Mouse (Mus musculus): ENCODE results near the gene Spata16. TPM values are rescaled to one million over a fixed set of nuclear protein-coding genes. Genes with fewer than 3 reads are reported as not detected.

The Spata16 gene
- polyA plus RNA-seq, 1 experiment from 2014 or later, result not detected

GRCm38 (mm10) chr3:27028526-27028925 is 391.1 kb downstream of the Spata16 start:
- no peaks in the 10 kb centered on the region for H3K9me3 ChIP-seq (ENCODE audit: low read length)
- H3K27me3 ChIP-seq (ENCODE audit: insufficient read depth, low read length), result no peaks in the 10 kb centered on the region
- no peaks in the 10 kb centered on the region for H3K4me1 ChIP-seq (ENCODE audit: insufficient read depth, low read length)
- H3K36me3 ChIP-seq (ENCODE audit: insufficient read depth, low read length), result no peaks in the 10 kb centered on the region
- no peak overlapping the region for H3K27ac ChIP-seq (ENCODE audit: low read length)
- no peak overlapping the region for H3K4me3 ChIP-seq (ENCODE audit: low read length)
- ATAC-seq (ENCODE audit: low FRiP score, low TSS enrichment), result no peak
- H3K9ac ChIP-seq (replicated peaks; ENCODE audit: low read length), result no peak overlapping the region
- H3K4me2 ChIP-seq (replicated peaks; ENCODE audit: low read depth, low read length), result no peak overlapping the region

GRCm38 (mm10) chr3:27030067-27030857 is 392.8 kb downstream of the Spata16 start:
- H3K9ac ChIP-seq (replicated peaks; ENCODE audit: low read length), result no peak overlapping the region
- H3K9me3 ChIP-seq (ENCODE audit: low read length), result no peaks in the 10 kb centered on the region
- no peak overlapping the region for H3K4me3 ChIP-seq (ENCODE audit: low read length)
- no peak for ATAC-seq (ENCODE audit: low FRiP score, low TSS enrichment)
- no peak overlapping the region for H3K4me2 ChIP-seq (replicated peaks; ENCODE audit: low read depth, low read length)
- H3K4me1 ChIP-seq (ENCODE audit: insufficient read depth, low read length), result no peaks in the 10 kb centered on the region
- no peak overlapping the region for H3K27ac ChIP-seq (ENCODE audit: low read length)
- H3K36me3 ChIP-seq (ENCODE audit: insufficient read depth, low read length), result no peaks in the 10 kb centered on the region
- whole genome bisulfite sequencing, result 83% methylated on average over 8 of the region's 8 CpGs
- no peaks in the 10 kb centered on the region for H3K27me3 ChIP-seq (ENCODE audit: insufficient read depth, low read length)

Small RNA genes lying within 50 kb of the gene (microRNA-seq; reads per million reads assigned to microRNA genes)
- gene Gm25773 (not detected), gene Gm44464 (not detected)
